ENCODE assay signal across 18 mouse cellular contexts in the genomic region with DNA sequence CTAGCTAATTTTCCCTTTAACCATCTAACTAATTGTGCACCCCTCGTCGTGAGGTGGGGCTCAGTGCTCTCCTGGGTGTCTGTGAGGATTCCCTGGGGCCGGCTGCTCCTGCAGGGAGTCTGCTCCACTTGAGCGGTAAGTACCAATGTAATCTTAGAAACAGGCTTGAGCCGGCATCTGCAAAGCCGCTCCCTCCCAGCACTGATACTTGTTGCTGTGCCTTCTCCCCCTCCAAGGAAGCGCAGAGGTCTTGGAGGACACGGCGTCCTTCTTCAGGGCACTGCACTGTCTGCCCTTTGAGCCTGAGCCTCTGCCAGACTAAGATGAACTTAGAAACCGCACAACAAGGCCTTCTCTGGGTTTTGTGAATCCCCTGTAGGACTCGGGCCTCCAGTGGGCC. TPM values are rescaled to one million over a fixed set of nuclear protein-coding genes. Genes with fewer than 3 reads are reported as not detected.
DNase-seq lines count a peak whose midpoint lies in the region; TF ChIP-seq lines count a peak whose summit lies in the region.
"Had no signal": no experiment of that assay in that cellular context is flagged by ENCODE, and none has a peak within 500 bp of the region (broad histone marks: within the 10 kb centered on the region; RNA-seq: fewer than 3 reads in every experiment).

No protein-coding gene starts in this region.

- H3K27me3 ChIP-seq in heart, embryonic 10.5 days (ENCODE audit: insufficient read depth, poor library complexity, severe bottlenecking): no peaks in the 10 kb centered on the region
- H3K27me3 ChIP-seq: forebrain, embryonic 13.5 days; heart, embryonic 12.5 days; hindbrain, embryonic 15.5 days had no signal

- H3K9me3 ChIP-seq in heart, embryonic 10.5 days: no peaks in the 10 kb centered on the region
- no peaks in the 10 kb centered on the region for H3K9me3 ChIP-seq in ES-E14 (ENCODE audit: control insufficient read depth, insufficient read depth, low read depth, low read length)
- H3K9me3 ChIP-seq: forebrain, embryonic 13.5 days; heart, embryonic 12.5 days; hindbrain, embryonic 15.5 days had no signal

- in situ Hi-C loops in ES-E14 (cut with MboI; ENCODE audit: low sequenced_read_pairs in 2 of 2, unreplicated experiment in 2 of 2): no loop called here

- intact Hi-C loops in heart, postnatal 36 days (cut with DNase I): no loop called here

- peaks cover 52% of the 10 kb centered on the region for H3K36me3 ChIP-seq in heart, embryonic 10.5 days
- peaks cover 20% of the 10 kb centered on the region; the same call in 1 of the 2 replicates for H3K36me3 ChIP-seq in ES-E14 (ENCODE audit: control insufficient read depth, insufficient read depth, low read length, poor library complexity, severe bottlenecking)

- WGBS in heart, embryonic 10.5 days: 73% methylated on average over 11 of the region's 11 CpGs

- 0 out of 2 replicates have a peak overlapping the region, but pooled peaks have one; percentile 1 for H3K27ac ChIP-seq in heart, embryonic 10.5 days
- H3K27ac ChIP-seq in ES-E14 (ENCODE audit: insufficient read depth, low read depth, low read length, poor library complexity, severe bottlenecking): peak overlapping the region; percentile 24; the same call in 1 of the 2 replicates
- H3K27ac ChIP-seq: forebrain, embryonic 13.5 days; heart, adult 2 months; hindbrain, embryonic 15.5 days had no signal

- DNase-seq in heart, embryonic 10.5 days (ENCODE audit: low spot score): no peak
- DNase-seq in heart, postnatal 36 days: no peak
- peak; percentile 41 to 49 for DNase-seq in kidney, postnatal 36 days
- DNase-seq in kidney, postnatal 14 days: no peak
- no peak for DNase-seq in ES-E14 (ENCODE audit: low read depth, low spot score)
- no peak for DNase-seq in adipocyte (ENCODE audit: low spot score)
- no peak for DNase-seq in adrenal gland, postnatal 4 days (ENCODE audit: low spot score in 2 of 2)
- DNase-seq: adrenal gland, adult 8-10 months; adrenal gland, postnatal 36 days; cerebellum, adult 11 months; cerebellum, adult 8-10 months; cerebellum, postnatal 14 days; forebrain, postnatal 0 days; gastrocnemius, postnatal 14 days; heart, adult 2 months had no signal

- peak overlapping the region; percentile 1; the same call in 1 of the 2 replicates for H3K9ac ChIP-seq in ES-E14 (ENCODE audit: insufficient read depth, low read depth, low read length, poor library complexity, severe bottlenecking)
- H3K9ac ChIP-seq: forebrain, embryonic 13.5 days; forebrain, postnatal 0 days; heart, embryonic 12.5 days; hindbrain, embryonic 15.5 days had no signal

- peaks cover 22% of the 10 kb centered on the region; the same call in 1 of the 2 replicates for H3K4me1 ChIP-seq in heart, embryonic 10.5 days
- H3K4me1 ChIP-seq in ES-E14 (ENCODE audit: control insufficient read depth in 2 of 2, insufficient read depth in 2 of 2, low read length in 2 of 2, poor library complexity in 1 of 2): peaks cover 12 to 23% of the 10 kb centered on the region in 2 experiments; a peak in 2 of 4 replicates
- H3K4me1 ChIP-seq: forebrain, embryonic 13.5 days had no signal

- no peak overlapping the region for H3K4me3 ChIP-seq in heart, embryonic 10.5 days
- H3K4me3 ChIP-seq in ES-E14 (ENCODE audit: insufficient read depth in 1 of 2, low read depth in 1 of 2, low read length in 2 of 2, poor library complexity in 1 of 2, severe bottlenecking in 1 of 2): no peak overlapping the region
- H3K4me3 ChIP-seq: forebrain, embryonic 13.5 days; heart, adult 2 months; heart, embryonic 12.5 days; hindbrain, embryonic 15.5 days had no signal

TF ChIP-seq in ES-E14, 5 proteins besides CTCF, POLR2A, EP300 and RAD21:
- no peak for TF ChIP-seq CHD2 (IDR thresholded peaks at IDR 0.05; ENCODE audit: low read depth, low read length)
- TF ChIP-seq ZC3H11A (IDR thresholded peaks at IDR 0.05; ENCODE audit: borderline replicate concordance, low read depth, low read length): no peak
- TF ChIP-seq MAFK (IDR thresholded peaks at IDR 0.05; ENCODE audit: insufficient read depth, low read depth, low read length): no peak
- no peak for TF ChIP-seq HCFC1 (IDR thresholded peaks at IDR 0.05; ENCODE audit: borderline replicate concordance, insufficient read depth, low read length)
- TF ChIP-seq ZNF384 (IDR thresholded peaks at IDR 0.05; ENCODE audit: low read depth, low read length): no peak

RNA-seq across cellular contexts. Expression of gene Pknox1, which starts 26.3 kb away (rescaled TPM):
- 20.9 and 21.9 TPM in 2 replicates for polyA plus RNA-seq in heart, embryonic 10.5 days (2016; fragmentation: Nextera tagmentation; extraction: Ambion mirVana)
- 1 to 10 TPM; 9.4 to 10.0 TPM for total RNA-seq in heart, postnatal 36 days (2021)
- 16.3 and 20.8 TPM in 2 replicates for total RNA-seq in ES-E14 (2012; rRNA removed)
- 10 to 100 TPM; 22.0 to 26.7 TPM for total RNA-seq in adrenal gland, postnatal 4 days (2021)

RNA-seq across cellular contexts. Expression of gene Cbs, which starts 46.2 kb away (rescaled TPM):
- polyA plus RNA-seq in heart, embryonic 10.5 days (2016; fragmentation: Nextera tagmentation; extraction: Ambion mirVana): 0.89 and 2.1 TPM in 2 replicates
- 1 to 10 TPM; 3.0 to 3.6 TPM for total RNA-seq in heart, postnatal 36 days (2021)
- 8.6 and 15.5 TPM in 2 replicates for total RNA-seq in ES-E14 (2012; rRNA removed)
- total RNA-seq in adrenal gland, postnatal 4 days (2021): 10 to 100 TPM; 10.2 to 28.5 TPM

Comparison
In these comparisons a context has a peak if more than half of its experiments do, and no peak if none do; other contexts are left out.
1. DNase-seq: peak in kidney, postnatal 36 days (2 of 2); none in heart, embryonic 10.5 days (single experiment), heart, postnatal 36 days (0 of 2), kidney, postnatal 14 days (single experiment), ES-E14 (single experiment), adipocyte (single experiment) and adrenal gland, postnatal 4 days (0 of 2).